Mouse (Mus musculus): ENCODE data around the gene Rgl3.

DNA sequence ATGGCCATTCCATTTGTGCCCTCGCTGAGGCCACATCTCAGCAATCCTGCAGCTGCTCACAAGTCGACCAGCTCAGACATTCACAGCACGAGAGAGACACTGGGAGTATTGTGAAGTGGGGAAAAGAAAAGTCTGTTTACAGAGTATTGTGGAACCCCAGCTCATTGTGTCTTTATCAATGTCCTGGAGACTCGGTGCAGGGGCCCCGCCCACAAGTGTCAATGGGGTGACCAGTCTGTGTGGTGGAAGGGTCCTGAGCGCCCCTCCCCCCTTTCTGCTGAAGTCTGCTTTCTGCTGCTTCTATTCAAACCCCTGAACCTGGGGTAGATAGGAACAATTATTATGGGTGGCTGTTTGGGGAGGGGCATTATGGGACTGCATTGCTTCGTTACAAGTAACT lies 39.2 kb upstream of the Rgl3 start:
- no peak for TF ChIP-seq USF1 (IDR thresholded peaks at IDR 0.05; ENCODE audit: low read depth)
- no peak for TF ChIP-seq CTCF (IDR thresholded peaks at IDR 0.05; ENCODE audit: control insufficient read depth, insufficient read depth, insufficient read length)
- TF ChIP-seq CEBPB (IDR thresholded peaks at IDR 0.05; ENCODE audit: low read depth): no peak
- no peak for TF ChIP-seq MAX (IDR thresholded peaks at IDR 0.05)
- no peak for TF ChIP-seq MYOG (IDR thresholded peaks at IDR 0.05; ENCODE audit: control insufficient read depth, extremely low read depth, insufficient read length)
- TF ChIP-seq MYOD1 (IDR thresholded peaks at IDR 0.05; ENCODE audit: control insufficient read depth, insufficient read length, low read depth): no peak

Data from C2C12 (cell line).